Mouse (Mus musculus) liver, adult 2 months (tissue): ENCODE results near the gene Rita1. TPM values are rescaled to one million over a fixed set of nuclear protein-coding genes. Genes with fewer than 3 reads are reported as not detected.
A peak's percentile ranks its signal among the peaks of the same experiment; 100 is the strongest.

ENCODE experiments used
- DNase-seq: peaks from one replicate; pipeline ENCODE4 v3.0.0-alpha.2; 2011; ENCODE audit warnings: low read depth, low spot score; ENCODE audit errors: extremely low read depth
- H3K27ac ChIP-seq: fragments of 200-500 bp; replicated peaks from 2 replicates; pipeline ENCODE4 v1.5.1; 2012; ENCODE audit warnings: low read depth, mild to moderate bottlenecking, control low read depth, inconsistent platforms, low read length; ENCODE audit not compliant: insufficient read depth
- H3K27me3 ChIP-seq: fragments of 200-500 bp; 2 replicates; pipeline ENCODE4 v1.6.1; 2012; ENCODE audit warnings: mild to moderate bottlenecking, moderate library complexity, low read length, inconsistent platforms; ENCODE audit not compliant: control insufficient read depth, insufficient read depth
- H3K36me3 ChIP-seq: fragments of 200-500 bp; 2 replicates; pipeline ENCODE4 v1.6.1; 2012; ENCODE audit warnings: low read length, inconsistent platforms; ENCODE audit not compliant: control insufficient read depth, insufficient read depth
- H3K4me1 ChIP-seq: fragments of 200-500 bp; 2 replicates; pipeline ENCODE4 v1.6.1; 2011; ENCODE audit warnings: low read length; ENCODE audit not compliant: control insufficient read depth, insufficient read depth
- H3K4me3 ChIP-seq: fragments of 200-500 bp; 2 replicates; pipeline ENCODE4 v1.5.1; 2011; ENCODE audit warnings: low read depth, mild to moderate bottlenecking, control low read depth, low read length, moderate library complexity; ENCODE audit not compliant: insufficient read depth
- H3K79me2 ChIP-seq: fragments of 200-500 bp; 2 replicates; pipeline ENCODE4 v1.6.1; 2012; ENCODE audit warnings: inconsistent platforms, mild to moderate bottlenecking, low read length, moderate library complexity; ENCODE audit not compliant: control insufficient read depth, insufficient read depth
- H3K9ac ChIP-seq: fragments of 200-500 bp; 2 replicates; pipeline ENCODE4 v1.6.1; 2012; ENCODE audit warnings: low read depth, mild to moderate bottlenecking, control low read depth, inconsistent platforms, low read length
- CTCF ChIP-seq: fragments of 200-500 bp; IDR thresholded peaks from 2 replicates; pipeline ENCODE4 v1.5.1; 2011; ENCODE audit warnings: low read depth, low read length, control low read depth
- POLR2A ChIP-seq: fragments of 200-500 bp; IDR thresholded peaks from 2 replicates; pipeline ENCODE4 v1.6.1; 2011; ENCODE audit warnings: low read length, control low read depth; ENCODE audit not compliant: insufficient read depth; ENCODE audit errors: extremely low read depth
- WGBS: fragments of 180-500 bp; shearing (Covaris S2); methylation state at CpG from one replicate; pipeline ENCODE4 v1.1.7; 2018; 5-methylcytosine and 5-hydroxymethylcytosine counted together
- polyA plus RNA-seq: library from polyadenylated mRNA; depleted of rRNA; stranded (reverse); fragments of >200 nt; gene quantifications from 2 replicates; pipeline ENCODE4 v1.2.3, GENCODE M21; 2012
- total RNA-seq: library from RNA; depleted of rRNA; stranded (reverse); fragments of >200 nt; gene quantifications from 2 replicates; pipeline ENCODE4 v1.2.3, GENCODE M21; 2014

The Rita1 gene
- total and polyA plus RNA-seq, 2 experiments, result 5.9 to 9.1 TPM

- H3K4me1 ChIP-seq, result no peaks in the 10 kb centered on the region
- no peak overlapping the region for H3K27ac ChIP-seq
- H3K79me2 ChIP-seq, result peaks cover 12% of the 10 kb centered on the region; the same call in 1 of the 2 replicates
- no peak for TF ChIP-seq POLR2A
- TF ChIP-seq CTCF, result peak; percentile 94
- H3K9ac ChIP-seq, result no peak overlapping the region
- peaks cover 8% of the 10 kb centered on the region; the same call in 1 of the 2 replicates for H3K36me3 ChIP-seq
- DNase-seq, result no peak
- WGBS, result 43% methylated on average over 5 of the region's 5 CpGs
- H3K27me3 ChIP-seq, result no peaks in the 10 kb centered on the region
- no peak overlapping the region for H3K4me3 ChIP-seq
These were observed 6.8 kb upstream of the Rita1 start for GRCm38 (mm10) chr5:120619201-120619600.

- peaks cover 12% of the 10 kb centered on the region; the same call in 1 of the 2 replicates for H3K79me2 ChIP-seq
- H3K4me1 ChIP-seq, result peaks cover 2% of the 10 kb centered on the region
- H3K9ac ChIP-seq, result no peak overlapping the region
- no peak overlapping the region for H3K4me3 ChIP-seq
- WGBS, result 88% methylated on average over 12 of the region's 12 CpGs
- peaks cover 4% of the 10 kb centered on the region; the same call in 1 of the 2 replicates for H3K36me3 ChIP-seq
- no peak for DNase-seq
- no peak overlapping the region for H3K27ac ChIP-seq
- H3K27me3 ChIP-seq, result no peaks in the 10 kb centered on the region
- TF ChIP-seq POLR2A (no peak), CTCF (no peak)
These were observed 6.4 kb upstream of the Rita1 start for GRCm38 (mm10) chr5:120618778-120619177.

GRCm38 (mm10) chr5:120615903-120616302 is 3.5 kb upstream of the Rita1 start:
- TF ChIP-seq CTCF, result peak; percentile 35; the same call in 1 of the 2 replicates
- TF ChIP-seq POLR2A, result no peak
- WGBS, result 97% methylated on average over 4 of the region's 4 CpGs
- H3K27me3 ChIP-seq, result no peaks in the 10 kb centered on the region
- no peak for DNase-seq
- H3K36me3 ChIP-seq, result no peaks in the 10 kb centered on the region
- H3K4me1 ChIP-seq, result peaks cover 9% of the 10 kb centered on the region
- H3K27ac ChIP-seq, result no peak overlapping the region
- peaks cover 16% of the 10 kb centered on the region; the same call in 1 of the 2 replicates for H3K79me2 ChIP-seq
- H3K4me3 ChIP-seq, result no peak overlapping the region
- H3K9ac ChIP-seq, result no peak overlapping the region

- Histone ChIP-seq H3K36me3 (no peaks in the 10 kb centered on the region), H3K9ac (peak overlapping the region; percentile 81), H3K79me2 (peaks cover 16% of the 10 kb centered on the region; the same call in 1 of the 2 replicates), H3K4me1 (peaks cover 9% of the 10 kb centered on the region), H3K27ac (peak overlapping the region; percentile 83), H3K4me3 (peak overlapping the region; percentile 82), H3K27me3 (no peaks in the 10 kb centered on the region)
- TF ChIP-seq POLR2A, result peak; percentile 87
- no peak for TF ChIP-seq CTCF
- WGBS, result under 1% methylated on average over 69 of the region's 69 CpGs
- peak; percentile 95 for DNase-seq
These were observed 624 bp upstream of the Rita1 start for GRCm38 (mm10) chr5:120612822-120613604.

GRCm38 (mm10) chr5:120611416-120611815 is 973 bp downstream of the Rita1 start:
- no peak for DNase-seq
- H3K4me1 ChIP-seq, result peaks cover 9% of the 10 kb centered on the region
- H3K9ac ChIP-seq, result peak overlapping the region; percentile 15; the same call in 1 of the 2 replicates
- no peaks in the 10 kb centered on the region for H3K27me3 ChIP-seq
- no peaks in the 10 kb centered on the region for H3K36me3 ChIP-seq
- WGBS, result 36% methylated on average over 8 of the region's 8 CpGs
- H3K79me2 ChIP-seq, result peaks cover 16% of the 10 kb centered on the region; the same call in 1 of the 2 replicates
- H3K4me3 ChIP-seq, result peak overlapping the region; percentile 5; the same call in 1 of the 2 replicates
- no peak overlapping the region for H3K27ac ChIP-seq
- TF ChIP-seq CTCF, result no peak
- no peak for TF ChIP-seq POLR2A

GRCm38 (mm10) chr5:120610906-120611305 is 1.5 kb downstream of the Rita1 start:
- 84% methylated on average over 5 of the region's 5 CpGs for WGBS
- TF ChIP-seq POLR2A (no peak), CTCF (no peak)
- H3K79me2 ChIP-seq, result peaks cover 12% of the 10 kb centered on the region; the same call in 1 of the 2 replicates
- H3K27me3 ChIP-seq, result no peaks in the 10 kb centered on the region
- no peak overlapping the region for H3K9ac ChIP-seq
- H3K36me3 ChIP-seq, result no peaks in the 10 kb centered on the region
- H3K4me3 ChIP-seq, result no peak overlapping the region
- peaks cover 9% of the 10 kb centered on the region for H3K4me1 ChIP-seq
- no peak for DNase-seq
- H3K27ac ChIP-seq, result no peak overlapping the region
